Mouse (Mus musculus): ENCODE results near the gene Kbtbd8.

Gene Kbtbd8

DNA sequence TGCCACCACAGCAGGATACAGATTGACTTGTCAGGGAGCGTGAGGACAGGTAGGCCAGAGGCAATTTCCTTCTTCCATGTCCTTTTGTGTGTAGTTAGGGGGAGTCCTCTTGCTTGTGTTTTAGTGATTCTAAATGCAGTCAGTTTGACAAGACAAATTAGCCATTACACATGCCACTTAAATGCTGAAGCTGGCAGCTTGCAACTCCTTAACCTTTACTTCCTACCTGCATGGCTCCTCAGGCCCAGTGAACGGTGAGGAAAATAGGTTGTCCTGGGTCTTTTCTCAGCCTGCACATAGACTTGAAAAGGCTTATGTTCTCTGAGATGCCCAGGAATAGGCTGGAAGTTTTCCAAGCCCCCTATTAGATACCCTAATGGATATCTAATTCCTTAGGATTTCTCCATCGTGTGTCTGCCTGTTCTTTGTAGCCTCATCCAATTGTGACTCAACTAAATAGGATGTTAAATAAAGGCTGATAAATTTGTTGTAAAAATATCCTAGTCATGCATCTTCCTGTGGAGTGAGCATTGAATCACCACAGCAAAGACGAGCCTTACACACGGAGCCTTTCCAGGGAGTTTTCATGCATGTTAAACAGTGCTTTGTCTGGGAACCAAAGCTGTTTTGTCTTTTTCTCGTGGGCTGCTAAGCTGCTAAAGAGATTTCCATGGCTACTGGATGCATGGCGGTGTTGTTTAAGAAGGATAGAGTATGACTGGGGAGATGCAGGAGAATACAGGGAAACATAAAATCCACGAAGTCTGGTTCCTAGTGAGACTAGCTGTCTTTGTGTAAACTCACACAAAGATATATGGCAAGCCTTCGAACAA is 57.5 kb downstream of the Kbtbd8 start:
- DNase-seq: peak; percentile 48
